ENCODE assay signal across 8 mouse cellular contexts in the genomic region with DNA sequence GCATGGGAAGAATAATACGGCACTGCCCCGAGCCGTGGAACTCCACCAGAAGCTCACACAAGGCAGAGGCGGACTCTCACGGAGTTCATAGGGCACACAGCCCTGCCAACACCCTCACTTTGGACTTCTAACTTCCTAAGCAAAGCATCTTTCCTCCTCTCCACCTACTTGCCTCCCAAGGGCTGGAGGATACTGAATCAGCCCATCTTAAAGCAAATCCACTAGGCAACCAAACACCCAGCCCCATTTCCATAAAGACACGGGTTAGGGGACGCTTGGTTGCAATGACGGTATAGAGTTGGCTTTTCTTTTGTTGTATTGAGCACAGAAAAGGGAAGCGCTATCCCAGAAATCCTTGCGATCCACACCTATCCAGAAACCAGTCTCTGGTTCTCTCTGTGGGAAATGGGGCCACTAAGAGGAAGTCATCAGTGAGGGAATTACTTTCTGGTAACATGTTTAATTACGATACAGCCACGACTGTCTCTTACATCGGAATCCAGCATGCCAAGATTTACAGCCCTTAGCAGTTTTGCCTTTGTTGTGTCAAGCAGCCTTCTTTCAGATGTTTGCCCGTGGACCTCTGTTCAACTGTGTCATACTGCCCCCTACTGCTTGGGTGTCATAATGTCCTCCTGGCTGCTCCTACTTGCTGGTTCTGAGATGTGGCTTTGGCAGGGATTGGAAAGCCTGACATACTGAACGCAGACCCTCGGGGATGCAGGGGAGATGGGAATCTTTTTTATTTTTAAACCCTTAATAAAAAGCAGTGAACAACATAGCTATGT.
DNase-seq lines count a peak whose midpoint lies in the region; ATAC-seq lines count a peak whose summit lies in the region.

No protein-coding gene starts in this region.

- H3K36me3 ChIP-seq in hindbrain, embryonic 15.5 days = no peaks in the 10 kb centered on the region

- no peaks in the 10 kb centered on the region for H3K27me3 ChIP-seq in hindbrain, embryonic 15.5 days

- H3K9ac ChIP-seq in hindbrain, embryonic 15.5 days = no peak overlapping the region

- H3K4me3 ChIP-seq in hindbrain, embryonic 15.5 days = no peak overlapping the region

- H3K9me3 ChIP-seq in hindbrain, embryonic 15.5 days = no peaks in the 10 kb centered on the region

- H3K4me1 ChIP-seq in hindbrain, embryonic 15.5 days (replicated peaks) = peaks cover 6% of the 10 kb centered on the region; the same call in 1 of the 2 replicates

- DNase-seq in WW6 (ENCODE audit: low read depth, low spot score) = peak; percentile 65
- DNase-seq in cerebellum, adult 8-10 months = peak; percentile 17
- DNase-seq in layer of hippocampus, postnatal 25 days (ENCODE audit: extremely low spot score in 1 of 2, low spot score in 1 of 2) = peak; percentile 40 to 69
- DNase-seq in right cerebral cortex, postnatal 36 days (ENCODE audit: low spot score in 2 of 2) = peak; percentile 23 to 40

- no peak overlapping the region for H3K27ac ChIP-seq in hindbrain, embryonic 15.5 days (replicated peaks)

- H3K4me2 ChIP-seq in hindbrain, embryonic 15.5 days = peak overlapping the region; percentile 43

- WGBS in hindbrain, embryonic 15.5 days = 23% methylated on average over 16 of the region's 16 CpGs

- peak; percentile 95 for ATAC-seq in frontal cortex, adult (ENCODE audit: low TSS enrichment)
- ATAC-seq in hindbrain, embryonic 15.5 days (ENCODE audit: low FRiP score, low read depth) = peak; percentile 71
- peak; percentile 87 for ATAC-seq in megakaryocyte progenitor cell, adult 5-6 weeks (replicated peaks; ENCODE audit: poor library complexity)
- ATAC-seq in erythroid progenitor cell, adult 5-6 weeks (replicated peaks; ENCODE audit: low FRiP score, poor library complexity, severe bottlenecking) = no peak
